Mouse (Mus musculus): ENCODE results near the gene Zfp580. TPM values are rescaled to one million over a fixed set of nuclear protein-coding genes. Genes with fewer than 3 reads are reported as not detected.
A peak's percentile ranks its signal among the peaks of the same experiment; 100 is the strongest.

The Zfp580 gene
- total and polyA plus RNA-seq, 3 experiments: 0.44 to 2.8 (median 1.1) TPM

- ATAC-seq (ENCODE audit: extremely low read depth, insufficient number of reproducible peaks, low FRiP score, poor library complexity, severe bottlenecking): peak; percentile 83
Observed at GRCm38 (mm10) chr7:5020000-5020681, 31.2 kb upstream of the Zfp580 start, which contains the start of the genes Zfp865 and Ccdc106. Gene Zfp865 (plus strand): TSS chr7:5020376. Gene Ccdc106 (plus strand): TSS chr7:5020553.

GRCm38 (mm10) chr7:5020685-5021084 is 30.7 kb upstream of the Zfp580 start:
- peaks cover 75% of the 10 kb centered on the region for H3K4me1 ChIP-seq (ENCODE audit: insufficient read depth, low read depth, low read length)
- no peak for ATAC-seq (ENCODE audit: extremely low read depth, insufficient number of reproducible peaks, low FRiP score, poor library complexity, severe bottlenecking)

More at GRCm38 (mm10) chr7:5020000-5020681, 31.2 kb upstream of the Zfp580 start, which contains the start of the genes Zfp865 and Ccdc106:
- DNase-seq (ENCODE audit: low spot score): peak; percentile 93
- Histone ChIP-seq H3K36me3 (replicated peaks) (peaks cover 61% of the 10 kb centered on the region), H3K4me1 (ENCODE audit: insufficient read depth, low read depth, low read length) (peaks cover 70% of the 10 kb centered on the region), H3K4me3 (ENCODE audit: low read depth, low read length) (peak within 1 kb of the TSS; percentile 80), H3K9me3 (replicated peaks) (peaks cover 13% of the 10 kb centered on the region), H3K27me3 (ENCODE audit: insufficient read depth, low read length) (no peaks in the 10 kb centered on the region)
- TF ChIP-seq TAL1 (conservative IDR thresholded peaks at IDR 0.05; ENCODE audit: low read depth, low read length) (no peak), GATA2 (IDR thresholded peaks at IDR 0.05; ENCODE audit: borderline replicate concordance, low read depth, low read length) (no peak), GATA1 (IDR thresholded peaks at IDR 0.05; ENCODE audit: borderline replicate concordance, low read length) (no peak), CTCF (IDR thresholded peaks at IDR 0.05; ENCODE audit: low read depth, low read length) (no peak), POLR2AphosphoS5 (IDR thresholded peaks at IDR 0.05; ENCODE audit: insufficient replicate concordance, low read depth, low read length) (no peak)

GRCm38 (mm10) chr7:5021197-5021596 is 30.1 kb upstream of the Zfp580 start:
- Histone ChIP-seq H3K4me1 (ENCODE audit: insufficient read depth, low read depth, low read length) (peaks cover 75% of the 10 kb centered on the region), H3K36me3 (replicated peaks) (peaks cover 72% of the 10 kb centered on the region), H3K4me3 (ENCODE audit: low read depth, low read length) (peak overlapping the region; percentile 80), H3K27me3 (ENCODE audit: insufficient read depth, low read length) (no peaks in the 10 kb centered on the region), H3K9me3 (replicated peaks) (peaks cover 13% of the 10 kb centered on the region)
- DNase-seq (ENCODE audit: low spot score) (no peak), ATAC-seq (ENCODE audit: extremely low read depth, insufficient number of reproducible peaks, low FRiP score, poor library complexity, severe bottlenecking) (no peak)
- TF ChIP-seq TAL1 (conservative IDR thresholded peaks at IDR 0.05; ENCODE audit: low read depth, low read length) (no peak), CTCF (IDR thresholded peaks at IDR 0.05; ENCODE audit: low read depth, low read length) (no peak), POLR2AphosphoS5 (IDR thresholded peaks at IDR 0.05; ENCODE audit: insufficient replicate concordance, low read depth, low read length) (no peak), GATA2 (IDR thresholded peaks at IDR 0.05; ENCODE audit: borderline replicate concordance, low read depth, low read length) (no peak)

More at GRCm38 (mm10) chr7:5020685-5021084, 30.7 kb upstream of the Zfp580 start:
- H3K9me3 ChIP-seq (replicated peaks): peaks cover 13% of the 10 kb centered on the region
- H3K36me3 ChIP-seq (replicated peaks): peaks cover 66% of the 10 kb centered on the region
- H3K4me3 ChIP-seq (ENCODE audit: low read depth, low read length): peak overlapping the region; percentile 80
- TF ChIP-seq GATA2 (IDR thresholded peaks at IDR 0.05; ENCODE audit: borderline replicate concordance, low read depth, low read length): no peak
- no peak for TF ChIP-seq GATA1 (IDR thresholded peaks at IDR 0.05; ENCODE audit: borderline replicate concordance, low read length)
- TF ChIP-seq CTCF (IDR thresholded peaks at IDR 0.05; ENCODE audit: low read depth, low read length): no peak
- no peak for TF ChIP-seq TAL1 (conservative IDR thresholded peaks at IDR 0.05; ENCODE audit: low read depth, low read length)
- TF ChIP-seq POLR2AphosphoS5 (IDR thresholded peaks at IDR 0.05; ENCODE audit: insufficient replicate concordance, low read depth, low read length): no peak
- DNase-seq (ENCODE audit: low spot score): no peak
- no peaks in the 10 kb centered on the region for H3K27me3 ChIP-seq (ENCODE audit: insufficient read depth, low read length)

- TF ChIP-seq GATA1 (IDR thresholded peaks at IDR 0.05; ENCODE audit: borderline replicate concordance, low read length): no peak
- no peak for TF ChIP-seq TAL1 (conservative IDR thresholded peaks at IDR 0.05; ENCODE audit: low read depth, low read length)
- TF ChIP-seq GATA2 (IDR thresholded peaks at IDR 0.05; ENCODE audit: borderline replicate concordance, low read depth, low read length): no peak
- TF ChIP-seq CTCF (IDR thresholded peaks at IDR 0.05; ENCODE audit: low read depth, low read length): no peak
- Histone ChIP-seq H3K27me3 (ENCODE audit: insufficient read depth, low read length) (peaks cover 12% of the 10 kb centered on the region; the same call in 1 of the 2 replicates), H3K9me3 (replicated peaks) (peaks cover 33% of the 10 kb centered on the region), H3K36me3 (replicated peaks) (peaks cover 98% of the 10 kb centered on the region), H3K4me1 (ENCODE audit: insufficient read depth, low read depth, low read length) (peaks cover 26% of the 10 kb centered on the region), H3K4me3 (ENCODE audit: low read depth, low read length) (peak overlapping the region; percentile 54)
- ATAC-seq (ENCODE audit: extremely low read depth, insufficient number of reproducible peaks, low FRiP score, poor library complexity, severe bottlenecking) (no peak), DNase-seq (ENCODE audit: low spot score) (no peak)
Observed at GRCm38 (mm10) chr7:5029543-5029942, 21.8 kb upstream of the Zfp580 start.

GRCm38 (mm10) chr7:5029946-5030345 is 21.4 kb upstream of the Zfp580 start:
- Histone ChIP-seq H3K9me3 (replicated peaks) (peaks cover 33% of the 10 kb centered on the region), H3K36me3 (replicated peaks) (peaks cover 98% of the 10 kb centered on the region), H3K4me1 (ENCODE audit: insufficient read depth, low read depth, low read length) (peaks cover 22% of the 10 kb centered on the region), H3K4me3 (ENCODE audit: low read depth, low read length) (peak overlapping the region; percentile 54), H3K27me3 (ENCODE audit: insufficient read depth, low read length) (peaks cover 12% of the 10 kb centered on the region; the same call in 1 of the 2 replicates)
- ATAC-seq (ENCODE audit: extremely low read depth, insufficient number of reproducible peaks, low FRiP score, poor library complexity, severe bottlenecking) (no peak), DNase-seq (ENCODE audit: low spot score) (no peak)
- TF ChIP-seq POLR2AphosphoS5 (IDR thresholded peaks at IDR 0.05; ENCODE audit: insufficient replicate concordance, low read depth, low read length) (no peak), GATA1 (IDR thresholded peaks at IDR 0.05; ENCODE audit: borderline replicate concordance, low read length) (no peak), GATA2 (IDR thresholded peaks at IDR 0.05; ENCODE audit: borderline replicate concordance, low read depth, low read length) (no peak), TAL1 (conservative IDR thresholded peaks at IDR 0.05; ENCODE audit: low read depth, low read length) (no peak), CTCF (IDR thresholded peaks at IDR 0.05; ENCODE audit: low read depth, low read length) (no peak)

- Histone ChIP-seq H3K4me3 (ENCODE audit: low read depth, low read length) (peak overlapping the region; percentile 54), H3K36me3 (replicated peaks) (peaks cover 98% of the 10 kb centered on the region), H3K27me3 (ENCODE audit: insufficient read depth, low read length) (peaks cover 12% of the 10 kb centered on the region; the same call in 1 of the 2 replicates), H3K4me1 (ENCODE audit: insufficient read depth, low read depth, low read length) (peaks cover 17% of the 10 kb centered on the region), H3K9me3 (replicated peaks) (peaks cover 33% of the 10 kb centered on the region)
- ATAC-seq (ENCODE audit: extremely low read depth, insufficient number of reproducible peaks, low FRiP score, poor library complexity, severe bottlenecking) (no peak), DNase-seq (ENCODE audit: low spot score) (no peak)
- TF ChIP-seq CTCF (IDR thresholded peaks at IDR 0.05; ENCODE audit: low read depth, low read length): no peak
- no peak for TF ChIP-seq POLR2AphosphoS5 (IDR thresholded peaks at IDR 0.05; ENCODE audit: insufficient replicate concordance, low read depth, low read length)
- TF ChIP-seq GATA1 (IDR thresholded peaks at IDR 0.05; ENCODE audit: borderline replicate concordance, low read length): no peak
- TF ChIP-seq TAL1 (conservative IDR thresholded peaks at IDR 0.05; ENCODE audit: low read depth, low read length): no peak
Observed at GRCm38 (mm10) chr7:5030554-5031275, 20.6 kb upstream of the Zfp580 start.
